Mouse (Mus musculus) layer of hippocampus, adult 9-10 months (tissue): ENCODE measurements around the gene Thoc5.

Experiments
- DNase-seq: peaks from one replicate; pipeline ENCODE4 v3.0.0; 2022; ENCODE audit warnings: low spot score

The Thoc5 gene

GRCm38 (mm10) chr11:4906231-4906630 lies 11.1 kb downstream of the Thoc5 start:
- no peak for DNase-seq

GRCm38 (mm10) chr11:4916068-4916467 lies 20.9 kb downstream of the Thoc5 start:
- DNase-seq, result peak; percentile 15

GRCm38 (mm10) chr11:4921281-4921680 lies 26.2 kb downstream of the Thoc5 start:
- no peak for DNase-seq

- DNase-seq, result no peak
Measured at GRCm38 (mm10) chr11:4921751-4922150, 26.6 kb downstream of the Thoc5 start.

- DNase-seq, result no peak
Measured at GRCm38 (mm10) chr11:4927224-4927623, 32.1 kb downstream of the Thoc5 start.

- DNase-seq, result no peak
Measured at GRCm38 (mm10) chr11:4931009-4931601, 36.0 kb downstream of the Thoc5 start.

- no peak for DNase-seq
Measured at GRCm38 (mm10) chr11:4936243-4936642, 41.1 kb downstream of the Thoc5 start.

GRCm38 (mm10) chr11:4946530-4946929 lies 51.4 kb downstream of the Thoc5 start:
- DNase-seq, result no peak

- DNase-seq, result peak; percentile 22
Measured at GRCm38 (mm10) chr11:4946947-4947812, 52.1 kb downstream of the Thoc5 start.

GRCm38 (mm10) chr11:4947813-4948174 lies 52.7 kb downstream of the Thoc5 start, which contains the start of gene Nefh:
Nefh (minus strand) TSS chr11:4948064.
- DNase-seq, result no peak

GRCm38 (mm10) chr11:4948792-4949191 lies 53.7 kb downstream of the Thoc5 start:
- DNase-seq, result no peak

GRCm38 (mm10) chr11:4949256-4950044 lies 54.3 kb downstream of the Thoc5 start:
- no peak for DNase-seq

- no peak for DNase-seq
Measured at GRCm38 (mm10) chr11:4953401-4953800, 58.3 kb downstream of the Thoc5 start.

- no peak for DNase-seq
Measured at GRCm38 (mm10) chr11:4953918-4954317, 58.8 kb downstream of the Thoc5 start.

GRCm38 (mm10) chr11:4963099-4963808 lies 68.1 kb downstream of the Thoc5 start:
- DNase-seq, result no peak

GRCm38 (mm10) chr11:4966325-4966724 lies 71.2 kb downstream of the Thoc5 start:
- DNase-seq, result no peak

- DNase-seq, result no peak
Measured at GRCm38 (mm10) chr11:4966888-4967287, 71.8 kb downstream of the Thoc5 start.

GRCm38 (mm10) chr11:4967549-4967948 lies 72.4 kb downstream of the Thoc5 start:
- DNase-seq, result no peak

- DNase-seq, result no peak
Measured at GRCm38 (mm10) chr11:4968376-4968775, 73.3 kb downstream of the Thoc5 start.

GRCm38 (mm10) chr11:4972967-4973870 lies 78.1 kb downstream of the Thoc5 start:
- peak; percentile 42 for DNase-seq

GRCm38 (mm10) chr11:4973871-4974256 lies 78.7 kb downstream of the Thoc5 start:
- DNase-seq, result no peak
